Comparison of ENCODE assay signal across 8 mouse cellular contexts in genomic region chr11:80809993-80810821, GRCm38 (mm10). TPM values are rescaled to one million over a fixed set of nuclear protein-coding genes. Genes with fewer than 3 reads are reported as not detected.
DNase-seq lines count a peak whose midpoint lies in the region; ATAC-seq lines count a peak whose summit lies in the region.

Gene Tmem98 (plus strand): TSS chr11:80810175.

- peaks cover 36% of the 10 kb centered on the region for H3K4me1 ChIP-seq in forebrain, embryonic 10.5 days
- H3K4me1 ChIP-seq in midbrain, embryonic 12.5 days: peaks cover 19% of the 10 kb centered on the region

- H3K27ac ChIP-seq in forebrain, embryonic 10.5 days: peak within 1 kb of the TSS; percentile 98
- peak within 1 kb of the TSS; percentile 78 for H3K27ac ChIP-seq in midbrain, embryonic 12.5 days (replicated peaks)

- peak; percentile 55; the same call in 1 of the 2 replicates for ATAC-seq in frontal cortex, adult (ENCODE audit: low TSS enrichment)
- ATAC-seq in midbrain, embryonic 12.5 days (ENCODE audit: low FRiP score, low read depth): peak; percentile 83

- DNase-seq in frontal cortex, postnatal 14 days (ENCODE audit: low spot score in 2 of 2): no peak
- DNase-seq in adrenal gland, adult 8-10 months: peak; percentile 57
- peak; percentile 69 for DNase-seq in forebrain, embryonic 10.5 days (ENCODE audit: extremely low spot score, low spot score)
- peak; percentile 50 to 54 for DNase-seq in heart, postnatal 36 days
- peak; percentile 42 to 45 for DNase-seq in left cerebral cortex, adult 9 months (ENCODE audit: low spot score in 2 of 2)
- peak; percentile 35 for DNase-seq in urinary bladder, postnatal 25 days (ENCODE audit: low spot score)

- H3K36me3 ChIP-seq in forebrain, embryonic 10.5 days (replicated peaks): peaks cover 35% of the 10 kb centered on the region
- H3K36me3 ChIP-seq in midbrain, embryonic 12.5 days: peaks cover 29% of the 10 kb centered on the region

- peaks cover 17% of the 10 kb centered on the region for H3K27me3 ChIP-seq in forebrain, embryonic 10.5 days (ENCODE audit: poor library complexity, severe bottlenecking)
- peaks cover 12% of the 10 kb centered on the region; the same call in 1 of the 2 replicates for H3K27me3 ChIP-seq in midbrain, embryonic 12.5 days

- under 1% methylated on average over 52 of the region's 54 CpGs for WGBS in forebrain, embryonic 10.5 days
- WGBS in midbrain, embryonic 12.5 days: under 1% methylated on average over 50 of the region's 54 CpGs

- intact Hi-C loops in heart, postnatal 36 days (cut with DNase I): no loop called here

- H3K4me2 ChIP-seq in midbrain, embryonic 12.5 days (replicated peaks): peak within 1 kb of the TSS; percentile 90

- H3K9ac ChIP-seq in midbrain, embryonic 12.5 days (replicated peaks): peak within 1 kb of the TSS; percentile 85

- H3K9me3 ChIP-seq in forebrain, embryonic 10.5 days: no peaks in the 10 kb centered on the region; the same call in 1 of the 2 replicates
- H3K9me3 ChIP-seq in midbrain, embryonic 12.5 days: no peaks in the 10 kb centered on the region

- peak within 1 kb of the TSS; percentile 76 for H3K4me3 ChIP-seq in forebrain, embryonic 10.5 days
- H3K4me3 ChIP-seq in midbrain, embryonic 12.5 days: peak within 1 kb of the TSS; percentile 62

RNA-seq across cellular contexts. Expression of gene Tmem98, which starts in this region (rescaled TPM):
- total RNA-seq in adrenal gland, adult 8-10 months (2022): 10 to 100 TPM; 35.5 to 87.0 (median 58.0) TPM
- polyA plus RNA-seq in forebrain, embryonic 10.5 days (2016; fragmentation: Nextera tagmentation; extraction: Ambion mirVana): 92.0 and 95.6 TPM in 2 replicates
- 10 to 100 TPM; 14.9 to 18.3 TPM for total RNA-seq in heart, postnatal 36 days (2021)
- polyA plus RNA-seq in midbrain, embryonic 12.5 days (2016; fragmentation: Nextera tagmentation; extraction: Ambion mirVana): 65.9 and 77.6 TPM in 2 replicates

Comparison
In these comparisons a context has a peak if more than half of its experiments do, and no peak if none do; other contexts are left out.
1. DNase-seq: peak in adrenal gland, adult 8-10 months (single experiment), forebrain, embryonic 10.5 days (single experiment), heart, postnatal 36 days (2 of 2), left cerebral cortex, adult 9 months (2 of 2) and urinary bladder, postnatal 25 days (single experiment); none in frontal cortex, postnatal 14 days (0 of 2).